Mouse (Mus musculus): ENCODE measurements around the gene Fam229a.
"Not testable (repeated sequence)": the region's sequence is repeated elsewhere in the genome, so short reads cannot be mapped to it uniquely, and the experiment has no call there.

The Fam229a gene

GRCm38 (mm10) chr4:129490972-129491880, at the start of gene Fam229a, which contains the start of gene Tssk3:
Gene Fam229a (plus strand): TSS chr4:129491190.
Gene Tssk3 (minus strand): TSS chr4:129491022.
- peak; percentile 68 for DNase-seq

GRCm38 (mm10) chr4:129447360-129447759, 43.6 kb upstream of the Fam229a start:
- DNase-seq, result no peak

- no peak for DNase-seq
These were observed 43.0 kb upstream of the Fam229a start for GRCm38 (mm10) chr4:129447778-129448563.

DNA sequence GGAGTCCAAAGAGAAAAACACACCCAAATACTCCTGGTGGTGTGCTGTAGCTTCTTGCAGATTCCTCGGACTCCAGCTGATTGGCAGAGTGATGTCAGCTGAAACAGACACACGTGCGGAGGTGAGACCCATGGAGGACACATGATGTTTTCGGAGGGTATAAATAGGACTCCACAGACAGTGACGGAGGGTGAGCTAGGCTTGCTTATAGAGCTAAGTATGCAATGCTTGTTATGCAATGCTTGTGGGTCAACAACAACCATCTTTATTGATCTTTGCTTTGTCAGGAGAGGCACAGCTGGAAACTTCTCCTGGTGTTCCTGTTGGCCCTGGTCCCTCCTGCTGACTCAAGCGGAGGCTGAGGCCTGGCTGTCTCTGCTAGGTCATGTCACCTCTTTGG, 42.3 kb upstream of the Fam229a start:
- DNase-seq, result no peak

DNA sequence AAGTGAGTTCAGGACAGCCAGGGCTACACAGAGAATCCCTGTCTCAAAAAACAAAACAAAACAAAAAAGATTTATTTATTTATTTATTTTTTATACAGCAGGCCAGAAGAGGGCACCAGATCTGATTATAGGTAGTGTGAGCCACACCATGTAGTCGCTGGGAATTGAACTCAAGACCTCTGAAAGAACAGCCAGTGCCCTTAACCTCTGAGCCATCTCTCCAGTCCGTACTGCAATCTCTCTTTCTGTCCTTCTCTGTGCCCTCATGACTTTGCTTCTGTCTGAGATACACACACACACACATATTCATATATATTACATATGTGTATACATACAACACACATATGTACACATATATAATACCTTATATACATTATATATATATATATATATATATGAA, 40.1 kb upstream of the Fam229a start:
- DNase-seq, result no peak

DNA sequence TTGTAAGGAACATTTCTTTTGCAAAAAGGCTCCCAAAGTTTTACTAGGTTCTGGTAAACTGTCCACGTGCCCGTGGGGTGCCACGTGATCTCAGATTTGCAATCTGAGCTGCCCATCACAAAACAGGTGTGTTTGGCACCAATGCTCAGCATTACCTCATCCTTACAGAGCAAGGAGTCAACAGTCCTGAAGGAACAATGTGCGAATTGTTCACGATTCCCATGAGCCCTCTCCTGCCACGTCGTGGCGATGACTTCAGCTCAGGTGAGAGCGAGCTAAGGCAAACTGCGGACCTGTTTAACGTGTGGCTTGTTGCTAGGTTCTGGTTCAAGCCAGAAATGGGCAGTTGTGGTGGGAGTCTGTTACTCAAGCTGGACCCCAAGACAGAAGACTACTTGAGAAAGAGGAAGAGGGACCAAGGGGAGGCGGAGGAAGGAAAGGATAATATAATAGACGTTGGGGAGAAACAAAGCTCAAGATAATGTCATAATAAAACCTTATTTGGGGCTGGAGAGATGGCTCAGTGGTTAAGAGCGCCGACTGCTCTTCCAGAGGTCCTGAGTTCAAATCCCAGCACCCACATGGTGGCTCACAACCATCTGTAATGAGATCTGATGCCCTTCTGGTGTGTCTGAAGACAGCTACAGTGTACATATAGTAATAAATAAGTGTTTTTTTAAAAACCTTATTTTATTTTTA, 39.4 kb upstream of the Fam229a start:
- no peak for DNase-seq

- peak; percentile 88 for DNase-seq
These were observed 35.7 kb upstream of the Fam229a start for GRCm38 (mm10) chr4:129455265-129455664.

- DNase-seq, result no peak
These were observed 34.9 kb upstream of the Fam229a start for GRCm38 (mm10) chr4:129456126-129456525.

DNA sequence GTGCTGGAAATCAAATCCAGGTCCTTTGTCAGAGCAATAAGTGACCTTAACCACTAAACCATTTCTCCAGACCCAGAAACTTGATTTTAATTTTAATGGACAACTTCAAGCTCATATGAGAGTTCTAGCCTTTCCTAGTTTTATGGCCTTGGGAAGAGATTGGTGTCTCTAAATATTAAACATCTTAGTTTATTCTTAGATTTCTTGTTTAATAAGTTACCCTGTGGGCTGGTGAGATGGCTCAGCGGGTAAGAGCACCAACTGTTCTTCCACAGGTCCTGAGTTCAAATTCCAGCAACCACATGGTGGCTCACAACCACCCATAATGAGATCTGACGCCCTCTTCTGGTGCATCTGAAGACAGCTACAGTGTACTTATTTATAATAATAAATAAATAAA, 33.7 kb upstream of the Fam229a start:
- DNase-seq, result not testable (repeated sequence)

DNA sequence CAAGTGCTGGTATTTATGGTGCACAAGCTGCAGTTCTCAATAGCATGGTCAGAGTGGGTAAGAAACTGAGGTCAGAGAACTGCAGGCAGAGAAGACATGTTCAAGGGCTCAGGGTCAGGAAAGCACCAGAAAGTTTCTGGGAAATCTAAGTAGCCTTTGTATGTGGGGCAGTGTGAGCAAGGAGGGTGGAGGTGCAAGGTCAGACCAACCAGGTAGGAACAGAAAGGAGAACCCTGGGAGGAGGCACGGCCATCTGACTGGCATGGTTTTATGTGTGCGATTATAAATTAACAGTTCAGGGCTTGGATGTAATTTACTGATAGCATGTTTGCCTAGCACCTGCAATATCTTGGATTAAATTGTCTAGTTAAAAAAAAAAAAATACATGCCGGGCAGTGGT, 31.3 kb upstream of the Fam229a start:
- no peak for DNase-seq

GRCm38 (mm10) chr4:129460827-129461182, 30.2 kb upstream of the Fam229a start:
- DNase-seq, result no peak

DNA sequence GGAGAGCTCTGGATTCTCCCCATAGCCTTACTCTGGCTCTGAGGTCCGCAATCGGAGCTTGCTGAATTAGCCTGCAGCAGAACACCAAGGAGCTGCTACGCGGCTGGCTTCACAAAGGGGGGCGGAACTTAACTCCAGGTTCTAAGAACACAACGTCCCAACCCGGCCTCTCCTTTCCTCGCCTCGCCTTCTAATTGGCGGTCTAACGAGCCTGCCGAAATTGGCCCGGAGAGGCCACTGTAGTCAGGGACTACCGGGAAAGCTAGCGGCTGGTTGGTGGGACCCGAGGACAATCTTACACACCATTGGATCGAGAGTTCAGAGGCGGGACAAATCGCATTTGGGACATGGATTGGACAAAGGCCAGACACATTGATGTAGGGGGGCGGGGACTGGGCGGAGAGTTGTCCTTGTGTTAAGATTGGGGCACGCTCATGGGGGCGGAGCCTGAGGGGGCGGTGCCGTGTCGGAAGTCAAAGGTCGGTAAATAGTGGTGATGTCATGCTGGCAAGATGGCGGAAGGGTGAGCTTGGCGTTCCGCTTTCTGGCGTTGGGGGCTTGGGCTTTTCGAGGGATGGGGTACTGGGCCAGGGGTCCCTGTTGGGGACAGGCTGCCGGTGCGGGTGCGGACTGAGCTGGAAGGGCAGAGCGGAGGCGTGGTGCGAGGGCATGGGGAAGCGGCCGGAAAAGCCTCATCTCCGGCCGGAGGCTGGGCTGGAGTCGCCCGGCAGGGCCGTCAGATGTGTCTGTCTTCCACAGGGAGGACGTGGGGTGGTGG, 29.6 kb upstream of the Fam229a start, which contains the start of gene Bsdc1:
Gene Bsdc1, plus strand, starts transcription at position 399 of the 778 bp plus-strand sequence.
- DNase-seq, result peak; percentile 100

DNA sequence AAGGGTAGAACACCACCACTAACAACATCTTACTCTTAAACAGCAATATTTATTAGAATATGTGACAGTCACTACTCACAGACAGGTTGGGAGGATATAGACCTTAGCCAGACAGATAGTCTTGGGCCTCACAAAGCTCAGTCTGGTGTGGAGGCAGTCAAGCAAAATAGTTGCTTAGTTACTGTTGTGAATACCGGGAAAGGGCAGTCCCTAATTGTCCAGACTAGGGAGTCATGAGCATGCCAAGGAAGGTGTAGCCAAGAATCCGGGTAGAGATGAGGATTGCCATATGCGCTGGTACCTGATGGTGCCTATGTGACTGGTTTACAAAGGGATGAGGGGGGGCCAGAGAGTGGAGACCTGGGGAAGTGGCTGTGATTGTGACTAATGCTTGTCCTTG, 28.9 kb upstream of the Fam229a start:
- no peak for DNase-seq

DNA sequence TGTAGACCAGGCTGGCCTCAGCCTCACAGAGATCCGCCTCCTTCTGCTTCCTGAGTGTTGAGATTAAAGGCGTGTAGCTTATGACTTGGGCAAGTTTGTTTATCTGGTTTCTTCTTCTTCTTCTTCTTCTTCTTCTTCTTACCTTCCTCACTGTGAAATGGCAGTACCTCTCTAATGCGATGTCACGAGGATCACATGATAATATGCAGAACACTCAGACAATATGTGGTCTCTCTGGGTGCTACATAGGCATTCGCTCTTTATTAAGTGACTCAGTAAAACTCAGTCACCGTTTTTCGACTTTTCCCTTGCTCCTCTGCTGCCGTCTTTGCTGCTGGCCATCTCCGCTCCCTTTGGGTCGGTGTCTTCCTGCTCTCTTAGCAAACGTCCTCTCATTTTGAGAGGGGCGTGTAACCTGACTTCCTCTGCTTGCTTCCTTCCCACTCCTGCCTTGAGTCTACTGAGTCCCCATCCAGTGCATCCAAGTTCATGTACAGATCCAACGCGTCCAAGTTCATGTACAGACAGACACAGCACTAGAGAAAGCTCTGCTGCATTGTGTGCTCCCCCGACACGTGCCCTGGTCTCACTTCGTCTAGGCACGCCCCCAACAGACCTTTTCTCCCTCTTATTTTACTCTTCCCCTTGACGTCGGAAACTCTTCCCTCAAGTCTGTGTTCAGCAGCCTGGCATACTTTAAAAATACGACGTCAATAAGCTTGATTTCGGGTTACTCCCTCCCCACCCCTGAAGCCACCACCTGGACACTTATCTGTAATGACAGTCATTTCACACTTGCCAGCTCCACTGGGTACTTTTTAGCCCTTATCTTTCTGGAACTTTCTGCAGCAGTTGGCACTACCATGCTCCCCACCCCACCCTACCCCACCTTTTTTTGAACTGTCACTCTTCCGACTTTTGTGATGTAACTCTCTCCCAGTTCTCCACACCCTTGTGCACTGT, 27.6 kb upstream of the Fam229a start:
- no peak for DNase-seq

DNA sequence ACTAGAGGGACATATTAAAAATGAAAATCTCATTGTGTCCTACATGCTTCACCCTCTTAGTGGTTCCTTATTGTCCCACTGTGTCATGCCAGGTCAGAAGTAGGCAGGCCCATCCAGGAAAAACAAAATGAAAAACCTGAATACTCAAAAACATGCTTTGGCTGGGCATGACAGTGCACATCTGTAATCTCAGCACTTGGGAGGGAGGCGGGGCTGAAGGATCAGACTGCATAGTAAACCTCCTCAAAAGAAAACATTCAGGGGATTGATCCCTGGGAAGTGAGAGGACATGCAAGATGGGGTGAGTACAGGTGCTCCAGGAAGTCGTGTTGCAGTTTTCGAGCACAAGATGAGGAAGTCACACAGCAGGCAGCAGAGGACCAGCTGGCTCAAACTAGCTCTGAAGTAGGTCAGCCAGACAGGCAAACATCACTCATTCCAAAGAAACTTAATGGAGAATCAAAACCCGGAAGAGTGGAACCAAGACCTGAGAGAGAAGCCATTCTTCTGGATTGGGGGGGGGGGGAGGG, 26.6 kb upstream of the Fam229a start:
- no peak for DNase-seq

- no peak for DNase-seq
These were observed 14.9 kb upstream of the Fam229a start for GRCm38 (mm10) chr4:129476047-129476446.

GRCm38 (mm10) chr4:129479863-129480262, 11.1 kb upstream of the Fam229a start:
- DNase-seq, result no peak

DNA sequence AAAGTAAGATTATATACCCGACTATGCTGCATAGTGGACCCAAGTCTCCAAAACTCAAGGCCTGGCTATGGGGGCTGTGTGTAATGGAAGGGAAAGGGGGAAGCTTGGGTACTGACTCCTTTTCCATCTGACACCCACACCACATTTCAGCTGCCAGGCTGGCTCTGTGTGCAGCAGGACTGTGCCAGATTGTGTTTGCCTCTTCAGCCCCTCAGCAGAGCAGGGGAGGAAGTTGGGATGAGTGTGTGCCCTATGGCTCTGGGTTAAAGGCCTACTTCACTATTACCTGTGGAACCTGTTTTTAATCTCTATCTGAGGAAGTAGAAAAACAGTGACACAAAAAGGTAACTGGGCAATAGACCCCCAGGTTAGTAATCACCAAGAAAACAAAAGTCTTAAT, 9.9 kb upstream of the Fam229a start:
- no peak for DNase-seq

- no peak for DNase-seq
These were observed 3.7 kb downstream of the Fam229a start for GRCm38 (mm10) chr4:129494681-129495080.

DNA sequence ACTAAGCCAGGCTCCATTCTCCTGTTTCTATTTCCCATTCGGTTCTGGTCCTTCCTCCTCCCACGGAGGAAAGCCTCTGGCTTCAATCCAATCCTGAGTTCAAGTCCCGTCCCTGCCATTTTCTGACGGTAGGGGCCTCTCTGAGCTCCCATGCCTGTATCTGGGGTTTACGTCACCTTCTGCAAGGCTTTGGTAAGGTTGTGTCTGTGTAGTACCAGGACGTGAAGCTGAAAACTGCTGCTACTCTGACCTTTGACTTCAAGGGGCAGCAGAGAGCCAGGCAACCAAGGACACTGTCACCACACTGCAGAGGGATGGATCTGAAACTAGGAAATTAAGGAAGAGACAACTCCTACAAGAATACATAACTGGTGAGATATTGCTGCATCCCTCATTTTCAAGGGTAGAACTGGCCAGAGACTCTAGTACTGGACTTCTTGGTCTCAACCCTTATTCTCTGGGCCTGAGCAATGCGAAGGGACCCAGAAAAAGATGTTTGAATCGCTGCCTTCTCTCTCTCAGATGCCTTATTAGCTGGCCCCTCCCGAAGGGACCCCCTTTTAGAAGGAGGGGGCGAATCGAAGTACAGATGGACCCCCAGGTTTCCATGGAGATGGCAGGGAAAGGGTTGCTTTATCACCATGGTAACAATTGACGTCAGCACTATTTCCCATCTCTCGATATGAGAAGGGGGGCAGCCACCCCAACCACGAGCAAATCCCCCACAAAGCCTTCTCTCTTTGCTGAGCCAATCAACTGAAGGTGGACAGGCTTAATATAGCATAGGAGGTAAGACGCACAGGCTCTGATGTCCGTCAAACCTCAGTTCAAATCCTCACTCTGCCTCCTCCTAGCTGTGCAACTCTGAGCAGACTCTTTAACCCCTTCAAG, 4.9 kb downstream of the Fam229a start:
- peak; percentile 43 for DNase-seq
